Mouse (Mus musculus): ENCODE results near the gene Slc22a29. TPM values are rescaled to one million over a fixed set of nuclear protein-coding genes. Genes with fewer than 3 reads are reported as not detected.
"Not testable (repeated sequence)": the region's sequence is repeated elsewhere in the genome, so short reads cannot be mapped to it uniquely, and the experiment has no call there.

The Slc22a29 gene
- 0.25 and 0.34 TPM in 2 replicates for polyA plus RNA-seq (2015; fragmentation: Nextera tagmentation; extraction: Ambion mirVana)

DNA sequence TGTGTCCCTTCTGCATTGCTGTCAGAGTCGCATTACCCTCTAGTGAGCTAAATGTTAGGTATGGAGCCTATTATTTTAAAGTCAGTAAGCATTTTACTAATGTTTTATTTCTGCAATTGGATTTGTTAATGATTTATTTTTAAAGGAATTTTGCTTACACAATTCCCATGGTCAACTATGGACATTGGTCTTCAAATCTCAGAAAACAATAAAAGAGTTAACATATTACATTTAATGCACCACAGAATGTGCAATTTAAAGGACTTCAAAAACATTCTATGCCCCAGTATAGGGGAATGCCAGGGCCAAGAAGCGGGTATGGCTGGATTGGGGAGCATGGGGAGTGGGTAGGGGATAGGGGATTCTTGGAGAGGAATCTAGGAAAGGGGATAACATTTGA, at the start of gene Slc22a29:
TSS of gene Slc22a29 (minus strand) at position 101 of the 400 bp plus-strand sequence.
- Histone ChIP-seq H3K36me3 (ENCODE audit: control insufficient read depth, insufficient read depth) (no peaks in the 10 kb centered on the region), H3K4me1 (ENCODE audit: control insufficient read depth, low read depth, low read length) (no peaks in the 10 kb centered on the region), H3K27me3 (ENCODE audit: control insufficient read depth, insufficient read depth, low read depth, low read length) (no peaks in the 10 kb centered on the region), H3K9me3 (replicated peaks; ENCODE audit: control insufficient read depth, low read length) (no peaks in the 10 kb centered on the region), H3K9ac (ENCODE audit: low read depth, low read length) (no peak within 1 kb of the TSS), H3K4me2 (ENCODE audit: low read depth, low read length) (no peak within 1 kb of the TSS), H3K27ac (ENCODE audit: low read length) (no peak within 1 kb of the TSS), H3K4me3 (ENCODE audit: low read depth, low read length) (no peak within 1 kb of the TSS)
- WGBS (ENCODE audit: insufficient replicate concordance), result 55% methylated on average over 2 of the region's 2 CpGs
- ATAC-seq (ENCODE audit: low read depth), result no peak

DNA sequence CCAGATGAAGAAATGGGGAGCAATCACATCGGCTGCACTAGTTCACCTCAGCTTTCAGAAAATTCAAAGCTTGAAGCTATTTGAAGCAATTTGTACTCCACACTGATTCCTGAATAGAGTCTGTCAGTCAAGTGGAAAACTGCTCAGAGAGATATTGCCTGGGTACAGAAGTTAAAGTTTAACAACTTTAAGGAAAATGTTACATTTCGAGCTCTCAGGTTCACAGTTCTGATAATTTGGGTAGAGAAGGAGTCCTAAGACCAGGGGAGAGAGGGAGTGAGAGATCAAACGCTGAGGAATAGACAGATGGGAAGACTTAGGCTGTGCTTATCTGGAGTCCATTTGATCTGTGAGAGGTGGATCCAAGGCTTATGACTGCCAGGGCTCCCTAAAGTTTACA, 46.6 kb upstream of the Slc22a29 start:
- Histone ChIP-seq H3K4me2 (ENCODE audit: low read depth, low read length) (no peak overlapping the region), H3K9me3 (replicated peaks; ENCODE audit: control insufficient read depth, low read length) (no peaks in the 10 kb centered on the region), H3K27ac (ENCODE audit: low read length) (no peak overlapping the region), H3K9ac (ENCODE audit: low read depth, low read length) (no peak overlapping the region), H3K4me1 (ENCODE audit: control insufficient read depth, low read depth, low read length) (no peaks in the 10 kb centered on the region), H3K27me3 (ENCODE audit: control insufficient read depth, insufficient read depth, low read depth, low read length) (no peaks in the 10 kb centered on the region), H3K4me3 (ENCODE audit: low read depth, low read length) (no peak overlapping the region), H3K36me3 (ENCODE audit: control insufficient read depth, insufficient read depth) (no peaks in the 10 kb centered on the region)
- 42% methylated on average over 3 of the region's 3 CpGs for WGBS (ENCODE audit: insufficient replicate concordance)
- peak; percentile 62 for ATAC-seq (ENCODE audit: low read depth)

DNA sequence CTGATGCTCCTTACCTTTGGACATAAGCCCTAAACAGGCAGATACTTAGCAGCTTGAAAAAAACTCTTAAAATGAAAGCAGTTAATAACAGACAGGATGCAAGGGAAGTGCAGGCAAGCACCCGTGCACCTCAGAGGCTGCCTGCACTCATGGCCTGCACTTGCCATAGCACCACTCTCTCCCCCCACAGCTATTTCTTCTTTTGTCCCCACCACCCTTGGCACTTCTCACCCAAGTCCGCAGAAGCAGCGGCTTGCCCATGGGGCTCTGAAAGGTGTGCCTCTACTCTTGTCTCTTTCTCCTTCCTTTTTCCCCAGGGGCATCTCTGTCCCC, 34.0 kb upstream of the Slc22a29 start:
- no peaks in the 10 kb centered on the region for H3K4me1 ChIP-seq (ENCODE audit: control insufficient read depth, low read depth, low read length)
- ATAC-seq (ENCODE audit: low read depth), result no peak
- no peaks in the 10 kb centered on the region for H3K27me3 ChIP-seq (ENCODE audit: control insufficient read depth, insufficient read depth, low read depth, low read length)
- 30% methylated on average over 3 of the region's 3 CpGs for WGBS (ENCODE audit: insufficient replicate concordance)
- H3K4me2 ChIP-seq (ENCODE audit: low read depth, low read length), result peak overlapping the region; percentile 44
- H3K9ac ChIP-seq (ENCODE audit: low read depth, low read length), result no peak overlapping the region
- peak overlapping the region; percentile 54 for H3K4me3 ChIP-seq (ENCODE audit: low read depth, low read length)
- H3K36me3 ChIP-seq (ENCODE audit: control insufficient read depth, insufficient read depth), result no peaks in the 10 kb centered on the region
- no peaks in the 10 kb centered on the region for H3K9me3 ChIP-seq (replicated peaks; ENCODE audit: control insufficient read depth, low read length)
- peak overlapping the region; percentile 58 for H3K27ac ChIP-seq (ENCODE audit: low read length)

DNA sequence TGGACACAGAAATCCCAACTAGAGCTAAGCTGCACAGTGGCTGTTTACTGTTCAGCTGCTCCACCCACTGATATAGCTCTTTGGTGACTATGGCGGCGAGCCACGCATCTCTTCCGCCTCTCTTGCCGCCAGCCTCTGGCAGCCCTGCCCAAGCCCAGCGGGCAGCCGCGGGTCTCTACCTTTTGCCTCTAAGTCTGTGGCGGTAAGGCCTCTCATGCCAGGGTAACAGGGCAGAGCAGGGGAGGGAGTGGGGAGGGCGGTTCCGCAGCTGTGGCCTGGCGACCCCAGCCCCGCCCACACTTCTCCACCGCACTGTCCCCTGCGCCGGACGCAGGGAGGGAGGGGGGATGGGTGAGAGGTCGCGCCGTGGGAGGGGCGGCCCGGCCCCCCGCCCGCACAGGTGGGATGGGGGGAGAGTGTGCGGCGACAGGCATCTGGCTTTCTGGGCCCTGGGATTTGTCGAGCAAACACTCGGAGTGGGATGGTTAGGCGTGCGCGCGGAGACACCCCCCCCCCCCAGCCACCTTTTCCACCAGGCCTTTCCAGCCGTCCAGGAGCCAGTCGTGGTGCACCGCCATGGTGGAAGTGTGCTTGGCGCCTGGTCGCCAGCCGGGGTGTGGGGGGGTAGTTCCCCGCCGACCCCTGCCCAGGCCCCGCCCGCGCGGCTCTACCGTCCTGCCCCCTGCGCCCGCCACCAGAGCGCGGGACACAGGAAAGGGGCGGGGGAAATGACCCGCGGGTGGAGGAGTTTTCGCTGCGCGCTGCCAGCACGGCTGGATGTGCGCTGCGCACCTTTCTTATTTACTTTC, 33.4 kb upstream of the Slc22a29 start:
- Histone ChIP-seq H3K9me3 (replicated peaks; ENCODE audit: control insufficient read depth, low read length) (no peaks in the 10 kb centered on the region), H3K36me3 (ENCODE audit: control insufficient read depth, insufficient read depth) (no peaks in the 10 kb centered on the region), H3K4me2 (ENCODE audit: low read depth, low read length) (peak overlapping the region; percentile 44), H3K9ac (ENCODE audit: low read depth, low read length) (peak overlapping the region; percentile 41; the same call in 1 of the 2 replicates), H3K4me1 (ENCODE audit: control insufficient read depth, low read depth, low read length) (no peaks in the 10 kb centered on the region), H3K27me3 (ENCODE audit: control insufficient read depth, insufficient read depth, low read depth, low read length) (no peaks in the 10 kb centered on the region), H3K27ac (ENCODE audit: low read length) (peak overlapping the region; percentile 84), H3K4me3 (ENCODE audit: low read depth, low read length) (peak overlapping the region; percentile 54)
- ATAC-seq (ENCODE audit: low read depth), result peak; percentile 97
- 5% methylated on average over 50 of the region's 58 CpGs for WGBS (ENCODE audit: insufficient replicate concordance)

DNA sequence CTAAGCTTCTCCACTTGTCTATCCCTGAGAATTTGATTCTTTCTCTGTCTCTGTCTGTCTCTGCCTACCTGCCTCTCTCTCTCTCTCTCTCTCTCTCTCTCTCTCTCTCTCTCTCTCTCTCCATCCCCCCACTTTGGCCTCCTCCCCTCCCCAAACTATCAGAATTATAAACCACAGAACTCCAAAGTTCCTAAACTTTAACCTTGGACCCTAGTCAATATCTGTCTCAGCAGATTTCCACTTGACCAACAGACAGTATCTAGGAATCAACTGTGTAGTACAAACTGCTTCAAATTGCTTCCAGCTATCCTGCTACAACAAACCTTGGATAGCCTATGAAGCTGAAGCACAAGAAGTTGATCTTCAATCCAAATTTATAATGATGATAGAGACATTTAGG, 10.2 kb upstream of the Slc22a29 start:
- Histone ChIP-seq H3K4me1 (ENCODE audit: control insufficient read depth, low read depth, low read length) (no peaks in the 10 kb centered on the region), H3K9me3 (replicated peaks; ENCODE audit: control insufficient read depth, low read length) (no peaks in the 10 kb centered on the region), H3K27me3 (ENCODE audit: control insufficient read depth, insufficient read depth, low read depth, low read length) (no peaks in the 10 kb centered on the region), H3K4me3 (ENCODE audit: low read depth, low read length) (no peak overlapping the region), H3K36me3 (ENCODE audit: control insufficient read depth, insufficient read depth) (no peaks in the 10 kb centered on the region), H3K9ac (ENCODE audit: low read depth, low read length) (no peak overlapping the region), H3K4me2 (ENCODE audit: low read depth, low read length) (no peak overlapping the region), H3K27ac (ENCODE audit: low read length) (no peak overlapping the region)
- no peak for ATAC-seq (ENCODE audit: low read depth)

DNA sequence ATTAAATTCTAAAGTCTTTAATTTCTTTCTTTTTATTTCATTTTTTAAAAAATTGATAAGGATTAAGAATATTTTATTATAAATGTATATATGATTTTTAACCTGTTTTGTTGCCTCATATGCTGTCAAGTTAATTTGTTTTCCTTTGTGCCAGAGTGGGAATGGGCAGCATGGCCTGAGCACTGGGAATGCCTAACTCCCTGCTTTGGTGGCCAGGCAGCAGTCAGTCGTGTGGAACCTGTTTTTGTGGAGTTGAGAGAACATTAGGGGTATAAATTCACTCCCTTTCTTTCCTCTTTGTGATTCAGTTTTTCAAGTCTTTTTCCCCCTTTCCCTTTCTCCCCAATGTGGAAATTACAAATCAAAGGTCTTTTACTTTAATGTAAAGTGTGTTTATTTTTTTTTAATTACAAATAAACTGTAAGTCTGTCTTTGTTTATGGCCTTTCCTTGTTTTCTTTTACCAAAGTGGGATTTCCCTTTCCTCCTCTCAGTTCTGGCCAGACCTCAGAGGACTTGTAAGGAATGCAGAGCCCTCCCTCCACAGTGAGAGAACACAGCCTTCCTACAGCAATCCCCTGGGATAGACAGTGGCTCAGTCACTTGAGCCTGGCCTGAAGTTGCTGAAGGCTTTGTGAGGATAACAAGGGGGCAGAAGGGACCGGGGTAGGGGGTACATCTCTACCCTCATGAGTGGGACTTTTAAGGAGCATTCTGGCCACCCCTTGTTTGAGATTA, 69.7 kb downstream of the Slc22a29 start:
- H3K9me3 ChIP-seq (replicated peaks; ENCODE audit: control insufficient read depth, low read length), result no peaks in the 10 kb centered on the region
- no peak overlapping the region for H3K9ac ChIP-seq (ENCODE audit: low read depth, low read length)
- WGBS (ENCODE audit: insufficient replicate concordance), result 33% methylated on average over 2 of the region's 2 CpGs
- H3K36me3 ChIP-seq (ENCODE audit: control insufficient read depth, insufficient read depth), result no peaks in the 10 kb centered on the region
- H3K4me3 ChIP-seq (ENCODE audit: low read depth, low read length), result no peak overlapping the region
- no peak overlapping the region for H3K4me2 ChIP-seq (ENCODE audit: low read depth, low read length)
- no peaks in the 10 kb centered on the region for H3K4me1 ChIP-seq (ENCODE audit: control insufficient read depth, low read depth, low read length)
- H3K27ac ChIP-seq (ENCODE audit: low read length), result no peak overlapping the region
- no peaks in the 10 kb centered on the region for H3K27me3 ChIP-seq (ENCODE audit: control insufficient read depth, insufficient read depth, low read depth, low read length)
- ATAC-seq (ENCODE audit: low read depth), result no peak

GRCm38 (mm10) chr19:8142716-8143115, 76.0 kb downstream of the Slc22a29 start:
- H3K4me3 ChIP-seq (ENCODE audit: low read depth, low read length); H3K27me3 ChIP-seq (ENCODE audit: control insufficient read depth, insufficient read depth, low read depth, low read length); H3K4me2 ChIP-seq (ENCODE audit: low read depth, low read length); H3K27ac ChIP-seq (ENCODE audit: low read length); ATAC-seq (ENCODE audit: low read depth); H3K9ac ChIP-seq (ENCODE audit: low read depth, low read length); H3K4me1 ChIP-seq (ENCODE audit: control insufficient read depth, low read depth, low read length); H3K9me3 ChIP-seq (replicated peaks; ENCODE audit: control insufficient read depth, low read length); H3K36me3 ChIP-seq (ENCODE audit: control insufficient read depth, insufficient read depth): not testable (repeated sequence)
- WGBS (ENCODE audit: insufficient replicate concordance), result 41% methylated on average over 2 of the region's 2 CpGs

DNA sequence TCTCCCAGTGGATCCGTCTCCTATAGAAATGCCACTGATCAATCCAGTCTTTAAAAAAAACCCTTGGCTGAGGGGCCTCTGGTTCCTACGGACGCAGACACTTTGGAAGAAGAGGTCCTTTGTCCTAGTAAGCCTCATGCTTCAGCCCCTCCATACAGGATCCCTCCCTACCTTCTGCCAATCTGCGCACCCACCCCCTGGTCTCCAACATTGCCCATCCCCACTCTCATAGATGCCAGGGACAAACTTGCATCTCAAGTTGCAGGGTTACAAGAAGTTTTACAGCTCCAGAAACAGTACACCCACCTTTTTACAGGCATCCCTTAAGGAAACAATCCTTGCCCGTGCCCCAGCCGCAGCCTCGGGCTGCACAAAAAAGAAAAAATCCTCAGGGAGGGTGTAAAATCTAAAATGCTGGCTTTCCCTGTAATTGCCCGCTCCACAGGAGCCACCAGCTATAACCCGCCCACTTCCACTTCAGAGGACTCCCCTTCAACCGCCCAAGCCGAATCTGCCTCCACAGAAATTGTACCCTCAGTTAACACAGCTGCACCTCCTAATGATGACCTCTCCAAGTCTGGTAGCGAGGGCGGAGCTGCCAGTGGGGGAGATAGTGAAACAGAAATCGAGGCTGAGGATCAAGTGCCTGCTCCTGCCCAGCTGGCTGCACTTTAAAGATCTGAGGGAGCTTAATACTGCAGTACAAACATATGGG, 84.4 kb downstream of the Slc22a29 start:
- H3K27me3 ChIP-seq (ENCODE audit: control insufficient read depth, insufficient read depth, low read depth, low read length); H3K9ac ChIP-seq (ENCODE audit: low read depth, low read length); H3K27ac ChIP-seq (ENCODE audit: low read length); H3K4me3 ChIP-seq (ENCODE audit: low read depth, low read length); H3K4me1 ChIP-seq (ENCODE audit: control insufficient read depth, low read depth, low read length); H3K9me3 ChIP-seq (replicated peaks; ENCODE audit: control insufficient read depth, low read length); H3K36me3 ChIP-seq (ENCODE audit: control insufficient read depth, insufficient read depth); H3K4me2 ChIP-seq (ENCODE audit: low read depth, low read length); ATAC-seq (ENCODE audit: low read depth): not testable (repeated sequence)
- 44% methylated on average over 14 of the region's 14 CpGs for WGBS (ENCODE audit: insufficient replicate concordance)

- not testable (repeated sequence) for H3K27me3 ChIP-seq (ENCODE audit: control insufficient read depth, insufficient read depth, low read depth, low read length); H3K27ac ChIP-seq (ENCODE audit: low read length); H3K4me2 ChIP-seq (ENCODE audit: low read depth, low read length); ATAC-seq (ENCODE audit: low read depth); H3K9ac ChIP-seq (ENCODE audit: low read depth, low read length); H3K36me3 ChIP-seq (ENCODE audit: control insufficient read depth, insufficient read depth); H3K9me3 ChIP-seq (replicated peaks; ENCODE audit: control insufficient read depth, low read length); H3K4me1 ChIP-seq (ENCODE audit: control insufficient read depth, low read depth, low read length); H3K4me3 ChIP-seq (ENCODE audit: low read depth, low read length)
- WGBS (ENCODE audit: insufficient replicate concordance), result 67% methylated on average over 2 of the region's 3 CpGs
Measured at GRCm38 (mm10) chr19:8131881-8132280, 86.8 kb downstream of the Slc22a29 start, which contains the start of gene Slc22a28. Gene Slc22a28, minus strand, starts transcription at chr19:8131982.

All from liver, embryonic 16.5 days (tissue).